Mouse (Mus musculus): ENCODE results near the gene Ptpn9. TPM values are rescaled to one million over a fixed set of nuclear protein-coding genes. Genes with fewer than 3 reads are reported as not detected.

The Ptpn9 gene
- polyA plus RNA-seq, 1 experiment from 2014 or later: 30.7 TPM

GRCm38 (mm10) chr9:57074171-57074821 lies 79.6 kb downstream of the Ptpn9 start:
- H3K27me3 ChIP-seq: no peaks in the 10 kb centered on the region
- H3K4me2 ChIP-seq: peak overlapping the region; percentile 84
- no peak for ATAC-seq (ENCODE audit: insufficient number of reproducible peaks, insufficient read depth, low FRiP score, low TSS enrichment, low read depth)
- WGBS: 5% methylated on average over 21 of the region's 21 CpGs
- peaks cover 28% of the 10 kb centered on the region for H3K4me1 ChIP-seq
- H3K4me3 ChIP-seq: peak overlapping the region; percentile 94
- H3K9me3 ChIP-seq: no peaks in the 10 kb centered on the region
- H3K36me3 ChIP-seq: no peaks in the 10 kb centered on the region
- H3K9ac ChIP-seq: peak overlapping the region; percentile 83
- H3K27ac ChIP-seq: peak overlapping the region; percentile 93

- Histone ChIP-seq H3K9me3 (no peaks in the 10 kb centered on the region), H3K27ac (peak overlapping the region; percentile 93), H3K4me1 (peaks cover 26% of the 10 kb centered on the region), H3K4me3 (peak overlapping the region; percentile 94), H3K36me3 (no peaks in the 10 kb centered on the region), H3K4me2 (peak overlapping the region; percentile 84), H3K9ac (peak overlapping the region; percentile 83), H3K27me3 (no peaks in the 10 kb centered on the region)
- WGBS: 6% methylated on average over 17 of the region's 17 CpGs
- ATAC-seq (ENCODE audit: insufficient number of reproducible peaks, insufficient read depth, low FRiP score, low TSS enrichment, low read depth): no peak
Measured at GRCm38 (mm10) chr9:57074822-57075603, 80.3 kb downstream of the Ptpn9 start.

- peak; percentile 85 for ATAC-seq (ENCODE audit: insufficient number of reproducible peaks, insufficient read depth, low FRiP score, low TSS enrichment, low read depth)
- peak overlapping the region; percentile 99 for H3K27ac ChIP-seq
- peak overlapping the region; percentile 94 for H3K4me3 ChIP-seq
- H3K27me3 ChIP-seq: no peaks in the 10 kb centered on the region
- H3K9me3 ChIP-seq: no peaks in the 10 kb centered on the region
- peak overlapping the region; percentile 84 for H3K4me2 ChIP-seq
- WGBS: under 1% methylated on average over 43 of the region's 43 CpGs
- peaks cover 18% of the 10 kb centered on the region for H3K4me1 ChIP-seq
- H3K36me3 ChIP-seq: no peaks in the 10 kb centered on the region
- H3K9ac ChIP-seq: peak overlapping the region; percentile 92
Measured at GRCm38 (mm10) chr9:57075681-57076381, 81.1 kb downstream of the Ptpn9 start.

- Histone ChIP-seq H3K9ac (peak overlapping the region; percentile 92), H3K9me3 (no peaks in the 10 kb centered on the region), H3K27me3 (no peaks in the 10 kb centered on the region), H3K4me3 (peak overlapping the region; percentile 94), H3K27ac (peak overlapping the region; percentile 99), H3K4me2 (peak overlapping the region; percentile 84), H3K4me1 (peaks cover 13% of the 10 kb centered on the region), H3K36me3 (no peaks in the 10 kb centered on the region)
- WGBS: under 1% methylated on average over 70 of the region's 72 CpGs
- peak; percentile 7 for ATAC-seq (ENCODE audit: insufficient number of reproducible peaks, insufficient read depth, low FRiP score, low TSS enrichment, low read depth)
Measured at GRCm38 (mm10) chr9:57076701-57077660, 82.3 kb downstream of the Ptpn9 start.

GRCm38 (mm10) chr9:57082236-57082635 lies 87.5 kb downstream of the Ptpn9 start:
- ATAC-seq (ENCODE audit: insufficient number of reproducible peaks, insufficient read depth, low FRiP score, low TSS enrichment, low read depth): no peak
- peaks cover 30% of the 10 kb centered on the region for H3K36me3 ChIP-seq

More at GRCm38 (mm10) chr9:57082236-57082635, 87.5 kb downstream of the Ptpn9 start:
- Histone ChIP-seq H3K4me1 (peaks cover 3% of the 10 kb centered on the region; the same call in 1 of the 2 replicates), H3K9me3 (no peaks in the 10 kb centered on the region), H3K27ac (no peak overlapping the region), H3K9ac (no peak overlapping the region), H3K27me3 (no peaks in the 10 kb centered on the region), H3K4me3 (no peak overlapping the region), H3K4me2 (no peak overlapping the region)
- 85% methylated on average over 3 of the region's 3 CpGs for WGBS

Other genes starting within 250 kb of the Ptpn9 start
- gene Lingo1, start 198.5 kb upstream of the Ptpn9 start, polyA plus RNA-seq (2015; fragmentation: Nextera tagmentation; extraction: Ambion mirVana): 4.6 and 4.9 TPM in 2 replicates
- gene Odf3l1, start 130.2 kb upstream of the Ptpn9 start, polyA plus RNA-seq (2015; fragmentation: Nextera tagmentation; extraction: Ambion mirVana): 0.52 and 0.91 TPM in 2 replicates
- 17.6 and 22.5 TPM in 2 replicates for gene Cspg4, start 129.9 kb upstream of the Ptpn9 start, polyA plus RNA-seq (2015; fragmentation: Nextera tagmentation; extraction: Ambion mirVana)
- gene Snx33, start 66.6 kb upstream of the Ptpn9 start, polyA plus RNA-seq (2015; fragmentation: Nextera tagmentation; extraction: Ambion mirVana): 11.5 and 13.1 TPM in 2 replicates
- 88.1 and 93.9 TPM in 2 replicates for gene Imp3, start 57.4 kb upstream of the Ptpn9 start, polyA plus RNA-seq (2015; fragmentation: Nextera tagmentation; extraction: Ambion mirVana)
- gene Snupn, start 44.0 kb upstream of the Ptpn9 start, polyA plus RNA-seq (2015; fragmentation: Nextera tagmentation; extraction: Ambion mirVana): 26.9 and 31.8 TPM in 2 replicates
- 35.2 and 45.1 TPM in 2 replicates for gene Sin3a, start 77.1 kb downstream of the Ptpn9 start, polyA plus RNA-seq (2015; fragmentation: Nextera tagmentation; extraction: Ambion mirVana)
- 66.9 and 77.5 TPM in 2 replicates for gene Man2c1, start 135.8 kb downstream of the Ptpn9 start, polyA plus RNA-seq (2015; fragmentation: Nextera tagmentation; extraction: Ambion mirVana)
- 7.2 and 10.1 TPM in 2 replicates for gene Neil1, start 153.4 kb downstream of the Ptpn9 start, polyA plus RNA-seq (2015; fragmentation: Nextera tagmentation; extraction: Ambion mirVana)
- gene Commd4, start 163.4 kb downstream of the Ptpn9 start, polyA plus RNA-seq (2015; fragmentation: Nextera tagmentation; extraction: Ambion mirVana): 91.8 and 97.7 TPM in 2 replicates
- not detected in 2 replicates for gene Trcg1, start 241.6 kb downstream of the Ptpn9 start, polyA plus RNA-seq (2015; fragmentation: Nextera tagmentation; extraction: Ambion mirVana)

Data from embryonic facial prominence, embryonic 13.5 days (tissue).